9 mouse cellular contexts compared by ENCODE assay signal in genomic region chr2:104001076-104001475, GRCm38 (mm10). TPM values are rescaled to one million over a fixed set of nuclear protein-coding genes. Genes with fewer than 3 reads are reported as not detected.
A peak's percentile ranks its signal among the peaks of the same experiment; 100 is the strongest.
DNase-seq lines count a peak whose midpoint lies in the region; ATAC-seq and TF ChIP-seq lines count a peak whose summit lies in the region.
"Had no signal": no experiment of that assay in that cellular context is flagged by ENCODE, and none has a peak within 500 bp of the region (broad histone marks: within the 10 kb centered on the region; RNA-seq: fewer than 3 reads in every experiment).

No protein-coding gene starts in this region.

- no peaks in the 10 kb centered on the region for H3K4me1 ChIP-seq in kidney, postnatal 0 days (replicated peaks; ENCODE audit: insufficient read depth, low read length)
- H3K4me1 ChIP-seq in ES-Bruce4 (ENCODE audit: control insufficient read depth, insufficient read depth, low read length): no peaks in the 10 kb centered on the region
- H3K4me1 ChIP-seq in forebrain, embryonic 10.5 days: peaks cover 8% of the 10 kb centered on the region; the same call in 1 of the 2 replicates
- H3K4me1 ChIP-seq: embryonic facial prominence, embryonic 12.5 days had no signal

- WGBS in kidney, postnatal 0 days: 13% methylated on average over 2 of the region's 2 CpGs
- 27% methylated on average over 2 of the region's 2 CpGs for WGBS in forebrain, embryonic 10.5 days

- TF ChIP-seq CTCF in kidney, postnatal 0 days (IDR thresholded peaks at IDR 0.05; ENCODE audit: low read depth): peak; percentile 77
- TF ChIP-seq CTCF in ES-Bruce4 (IDR thresholded peaks at IDR 0.05; ENCODE audit: low read depth, low read length): peak; percentile 26

- no peak for TF ChIP-seq POLR2A in ES-Bruce4 (IDR thresholded peaks at IDR 0.05; ENCODE audit: insufficient read depth, low read length)

- H3K4me2 ChIP-seq in kidney, postnatal 0 days (ENCODE audit: low read length): no peak overlapping the region
- H3K4me2 ChIP-seq: embryonic facial prominence, embryonic 12.5 days had no signal

- H3K27ac ChIP-seq in kidney, postnatal 0 days: no peak overlapping the region
- H3K27ac ChIP-seq in ES-Bruce4 (ENCODE audit: insufficient read depth, low read length): no peak overlapping the region
- no peak overlapping the region for H3K27ac ChIP-seq in forebrain, embryonic 10.5 days
- H3K27ac ChIP-seq: embryonic facial prominence, embryonic 12.5 days had no signal

- H3K4me3 ChIP-seq in kidney, postnatal 0 days (replicated peaks; ENCODE audit: low read depth, low read length): no peak overlapping the region
- no peak overlapping the region for H3K4me3 ChIP-seq in ES-Bruce4 (ENCODE audit: low read depth, low read length)
- no peak overlapping the region for H3K4me3 ChIP-seq in forebrain, embryonic 10.5 days
- H3K4me3 ChIP-seq: embryonic facial prominence, embryonic 12.5 days had no signal

- intact Hi-C loops in left cerebral cortex, postnatal 10 days (cut with DNase I): loop anchor here (10.0 kb wide), 1 partner anchor 436 kb away; the partner anchor contains the start of gene Abtb2

- ATAC-seq in kidney, postnatal 0 days (replicated peaks; ENCODE audit: low FRiP score, low read depth): no peak

- H3K36me3 ChIP-seq in kidney, postnatal 0 days (ENCODE audit: insufficient read depth, low read length): no peaks in the 10 kb centered on the region
- H3K36me3 ChIP-seq in ES-Bruce4 (ENCODE audit: control insufficient read depth, insufficient read depth, low read length, poor library complexity, severe bottlenecking): no peaks in the 10 kb centered on the region
- no peaks in the 10 kb centered on the region for H3K36me3 ChIP-seq in forebrain, embryonic 10.5 days (replicated peaks)
- H3K36me3 ChIP-seq: embryonic facial prominence, embryonic 12.5 days had no signal

- DNase-seq in kidney, postnatal 0 days (ENCODE audit: low spot score): peak; percentile 69
- DNase-seq in kidney, postnatal 25 days: no peak
- peak; percentile 78 for DNase-seq in ZHBTc4 (ENCODE audit: low read depth, low spot score)
- DNase-seq in lung, postnatal 36 days: peak; percentile 25
- DNase-seq in left cerebral cortex, postnatal 10 days (ENCODE audit: extremely low spot score in 1 of 2, low spot score in 2 of 2): no peak
- DNase-seq in forebrain, embryonic 10.5 days (ENCODE audit: extremely low spot score, low spot score): no peak

- no peak for TF ChIP-seq EP300 in ES-Bruce4 (IDR thresholded peaks at IDR 0.05; ENCODE audit: insufficient read depth, low read depth, low read length)

- no peak overlapping the region for H3K9ac ChIP-seq in kidney, postnatal 0 days (ENCODE audit: low read depth, low read length)
- no peak overlapping the region for H3K9ac ChIP-seq in ES-Bruce4 (ENCODE audit: low read depth, poor library complexity, severe bottlenecking)
- H3K9ac ChIP-seq: embryonic facial prominence, embryonic 12.5 days had no signal

- no peaks in the 10 kb centered on the region for H3K9me3 ChIP-seq in kidney, postnatal 0 days (replicated peaks; ENCODE audit: low read length)
- H3K9me3 ChIP-seq in ES-Bruce4 (replicated peaks; ENCODE audit: control insufficient read depth, insufficient read depth, low read length, poor library complexity, severe bottlenecking): no peaks in the 10 kb centered on the region
- H3K9me3 ChIP-seq in forebrain, embryonic 10.5 days: no peaks in the 10 kb centered on the region
- H3K9me3 ChIP-seq: embryonic facial prominence, embryonic 12.5 days had no signal

- H3K27me3 ChIP-seq in kidney, postnatal 0 days (ENCODE audit: insufficient read depth, low read length): no peaks in the 10 kb centered on the region
- no peaks in the 10 kb centered on the region for H3K27me3 ChIP-seq in ES-Bruce4 (ENCODE audit: control insufficient read depth, insufficient read depth, low read length, poor library complexity, severe bottlenecking)
- peaks cover 17% of the 10 kb centered on the region for H3K27me3 ChIP-seq in forebrain, embryonic 10.5 days (ENCODE audit: poor library complexity, severe bottlenecking)

RNA-seq across cellular contexts. Expression of gene Fbxo3, which starts 26.4 kb away (rescaled TPM):
- polyA plus RNA-seq in kidney, postnatal 0 days (2015; fragmentation: Nextera tagmentation; extraction: Ambion mirVana): 49.0 and 51.5 TPM in 2 replicates
- polyA plus RNA-seq in ES-Bruce4 (2011; ENCODE audit: insufficient read depth, insufficient read length, low read depth, missing spikeins): 36.5 and 41.1 TPM in 2 replicates
- total RNA-seq in left cerebral cortex, postnatal 10 days (2021): 10 to 100 TPM; 53.6 to 53.8 TPM
- polyA plus RNA-seq in forebrain, embryonic 10.5 days (2016; fragmentation: Nextera tagmentation; extraction: Ambion mirVana): 47.8 and 48.3 TPM in 2 replicates

RNA-seq across cellular contexts. Expression of gene 4931422A03Rik, which starts 27.1 kb away (rescaled TPM):
- polyA plus RNA-seq in kidney, postnatal 0 days (2015; fragmentation: Nextera tagmentation; extraction: Ambion mirVana): 1.3 and 1.4 TPM in 2 replicates
- not detected in 2 replicates for polyA plus RNA-seq in ES-Bruce4 (2011; ENCODE audit: insufficient read depth, insufficient read length, low read depth, missing spikeins)
- not detected for total RNA-seq in left cerebral cortex, postnatal 10 days (2021)
- polyA plus RNA-seq in forebrain, embryonic 10.5 days (2016; fragmentation: Nextera tagmentation; extraction: Ambion mirVana): 1.4 and 1.6 TPM in 2 replicates
- total RNA-seq: heart, postnatal 10 days had no signal

RNA-seq across cellular contexts. Expression of gene Lmo2, which starts 43.3 kb away (rescaled TPM):
- polyA plus RNA-seq in kidney, postnatal 0 days (2015; fragmentation: Nextera tagmentation; extraction: Ambion mirVana): 34.1 and 43.7 TPM in 2 replicates
- polyA plus RNA-seq in ES-Bruce4 (2011; ENCODE audit: insufficient read depth, insufficient read length, low read depth, missing spikeins): 0.78 TPM in 1 of 2 replicates, not detected in the other
- 10 to 100 TPM; 17.2 to 21.3 TPM for total RNA-seq in left cerebral cortex, postnatal 10 days (2021)
- polyA plus RNA-seq in forebrain, embryonic 10.5 days (2016; fragmentation: Nextera tagmentation; extraction: Ambion mirVana): 24.3 and 26.4 TPM in 2 replicates

Comparison
In these comparisons a context has a peak if more than half of its experiments do, and no peak if none do; other contexts are left out.
1. DNase-seq: peak in kidney, postnatal 0 days (single experiment), ZHBTc4 (single experiment) and lung, postnatal 36 days (single experiment); none in kidney, postnatal 25 days (0 of 2), left cerebral cortex, postnatal 10 days (0 of 2) and forebrain, embryonic 10.5 days (single experiment).
2. RNA of gene Lmo2, which starts 43.3 kb away (polyA plus RNA-seq): 34.1 to 43.7 TPM in kidney, postnatal 0 days and 24.3 to 26.4 TPM in forebrain, embryonic 10.5 days; 0.78 TPM in ES-Bruce4; every median in the first group is over 10 times any median in the second.